Mouse (Mus musculus): ENCODE measurements around the gene Gm5485.

DNA sequence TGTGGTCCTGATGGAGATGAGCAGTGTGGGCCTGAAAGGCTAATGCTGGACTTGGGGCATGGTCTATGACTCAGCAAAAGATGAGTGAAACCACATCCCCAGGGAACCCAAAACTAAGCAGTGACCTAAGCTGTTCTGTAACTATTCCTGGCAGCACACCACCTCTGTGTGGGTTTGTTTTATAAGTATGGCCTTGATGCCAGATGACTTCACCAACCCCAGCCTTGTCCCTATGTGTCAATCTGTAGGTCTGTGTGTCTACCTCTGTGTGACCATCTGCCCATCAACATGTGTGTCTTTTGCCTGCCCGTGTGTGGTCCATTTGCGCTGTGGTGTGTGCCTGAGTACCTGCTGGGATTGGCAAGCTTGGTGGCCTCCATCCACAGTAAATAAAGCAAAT is 44.1 kb downstream of the Gm5485 start:
- TF ChIP-seq CTCF (conservative IDR thresholded peaks at IDR 0.05 in 1 of 2, IDR thresholded peaks at IDR 0.05 in 1 of 2; ENCODE audit: low read depth in 2 of 2, low read length in 2 of 2) (no peak), POLR2A (IDR thresholded peaks at IDR 0.05; ENCODE audit: low read depth, low read length) (no peak), HCFC1 (IDR thresholded peaks at IDR 0.05; ENCODE audit: low read depth, low read length) (no peak), TBP (conservative IDR thresholded peaks at IDR 0.05; ENCODE audit: low read depth, low read length) (no peak), MAX (IDR thresholded peaks at IDR 0.05; ENCODE audit: low read length) (no peak), GABPA (IDR thresholded peaks at IDR 0.05; ENCODE audit: insufficient replicate concordance, low read depth, low read length) (no peak), EP300 (IDR thresholded peaks at IDR 0.05; ENCODE audit: low read length) (no peak)
